Mouse (Mus musculus) frontal cortex, adult 2 months (tissue): ENCODE data around the gene Xcr1. TPM values are rescaled to one million over a fixed set of nuclear protein-coding genes. Genes with fewer than 3 reads are reported as not detected.

Experiments used
- DNase-seq, 2 experiments: peaks; one replicate each; pipeline ENCODE4 v3.0.0; 2022; ENCODE audit warnings: low spot score in 1 of 2; ENCODE audit errors: extremely low spot score in 1 of 2
- polyA plus RNA-seq: library from polyadenylated mRNA; depleted of rRNA; stranded (reverse); fragments of >200 nt; gene quantifications from 2 replicates; pipeline ENCODE4 v1.2.3, GENCODE M21; 2012; rRNA removed

The Xcr1 gene
- polyA plus RNA-seq, 1 experiment: not detected

GRCm38 (mm10) chr9:123815996-123816395 is 45.8 kb downstream of the Xcr1 start:
- DNase-seq: no peak

GRCm38 (mm10) chr9:123815444-123815843 is 46.4 kb downstream of the Xcr1 start:
- DNase-seq: no peak

GRCm38 (mm10) chr9:123814821-123815220 is 47.0 kb downstream of the Xcr1 start:
- no peak for DNase-seq

GRCm38 (mm10) chr9:123814326-123814725 is 47.5 kb downstream of the Xcr1 start:
- no peak for DNase-seq

- DNase-seq: no peak
Measured at GRCm38 (mm10) chr9:123811831-123812230, 50.0 kb downstream of the Xcr1 start.

GRCm38 (mm10) chr9:123808583-123808982 is 53.2 kb downstream of the Xcr1 start:
- DNase-seq: no peak

- DNase-seq: no peak
Measured at GRCm38 (mm10) chr9:123806267-123806666, 55.6 kb downstream of the Xcr1 start, which contains the start of gene Cxcr6. Gene Cxcr6, plus strand, starts transcription at chr9:123806475.

- DNase-seq: no peak
Measured at GRCm38 (mm10) chr9:123805241-123805640, 56.6 kb downstream of the Xcr1 start.

GRCm38 (mm10) chr9:123802896-123803295 is 58.9 kb downstream of the Xcr1 start:
- no peak for DNase-seq

GRCm38 (mm10) chr9:123802421-123802820 is 59.4 kb downstream of the Xcr1 start:
- no peak for DNase-seq

Other genes with a start within 250 kb of the Xcr1 start
- gene Slc6a20b, start 229.5 kb downstream of the Xcr1 start, polyA plus RNA-seq: 0.36 and 0.48 TPM in 2 replicates
- 0.13 and 0.44 TPM in 2 replicates for gene Ccr9, start 183.6 kb downstream of the Xcr1 start, polyA plus RNA-seq
- 17.9 and 26.1 TPM in 2 replicates for gene Slc6a20a, start 183.1 kb downstream of the Xcr1 start, polyA plus RNA-seq
- 30.1 and 34.0 TPM in 2 replicates for gene Lztfl1, start 144.3 kb downstream of the Xcr1 start, polyA plus RNA-seq
- 0.12 and 0.13 TPM in 2 replicates for gene Cxcr6, start 55.6 kb downstream of the Xcr1 start, polyA plus RNA-seq
- 23.1 and 23.7 TPM in 2 replicates for gene Fyco1, start 10.1 kb downstream of the Xcr1 start, polyA plus RNA-seq
- gene Ccr1, start 106.7 kb upstream of the Xcr1 start, polyA plus RNA-seq: 0.13 and 0.30 TPM in 2 replicates
- gene Ccr1l1, start 116.4 kb upstream of the Xcr1 start, polyA plus RNA-seq: 0.23 TPM in 1 of 2 replicates, not detected in the other
- 0.04 TPM in 2 replicates for gene Ccr3, start 159.9 kb upstream of the Xcr1 start, polyA plus RNA-seq
- 0.30 and 0.32 TPM in 2 replicates for gene Ccr2, start 239.9 kb upstream of the Xcr1 start, polyA plus RNA-seq